Mouse (Mus musculus): Measurements from ENCODE around the gene Krt4. TPM values are rescaled to one million over a fixed set of nuclear protein-coding genes. Genes with fewer than 3 reads are reported as not detected.

The Krt4 gene
- polyA plus RNA-seq, 1 experiment: not detected

DNA sequence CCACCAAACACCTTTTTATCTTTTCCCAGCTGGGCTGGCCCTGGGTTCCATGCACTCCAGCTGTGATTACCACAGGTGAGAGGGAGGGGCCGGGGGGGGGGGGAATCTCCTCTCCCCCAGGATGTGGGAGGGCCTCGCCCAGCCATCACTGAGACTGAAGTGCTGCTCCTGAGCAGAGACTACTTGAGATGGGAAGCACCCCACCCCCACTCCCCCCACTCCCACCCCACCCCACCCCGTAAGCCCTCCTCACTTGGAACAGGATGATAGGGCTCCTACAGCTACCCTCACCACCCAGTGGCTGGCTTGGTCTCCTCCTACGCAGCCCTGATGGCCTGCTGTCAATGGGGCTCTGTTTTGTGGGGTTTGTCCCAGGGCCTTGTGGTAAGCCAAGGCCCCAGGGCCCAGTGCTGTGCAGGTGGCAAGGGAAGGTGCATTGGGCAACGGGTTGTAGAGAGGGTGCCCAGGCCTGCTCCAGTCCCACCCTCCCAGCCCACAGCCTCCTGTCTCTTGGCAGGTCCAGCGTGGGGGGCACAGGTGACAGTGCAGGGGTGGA, 15.8 kb upstream of the Krt4 start, which contains the start of gene Krt79:
TSS of gene Krt79 (minus strand) at position 51 of the 556 bp plus-strand sequence.
- Histone ChIP-seq H3K4me3 (ENCODE audit: insufficient read depth, low read depth, low read length) (no peak within 1 kb of the TSS), H3K4me1 (ENCODE audit: control insufficient read depth, insufficient read depth, low read length) (peaks cover 10% of the 10 kb centered on the region), H3K27ac (ENCODE audit: insufficient read depth, low read depth, low read length) (no peak within 1 kb of the TSS)
- TF ChIP-seq POLR2A (IDR thresholded peaks at IDR 0.05; ENCODE audit: insufficient read depth, low read depth, low read length): no peak
- no peak for TF ChIP-seq CTCF (IDR thresholded peaks at IDR 0.05; ENCODE audit: insufficient read depth, low read depth, low read length)
- 74% methylated on average over 6 of the region's 6 CpGs for WGBS

DNA sequence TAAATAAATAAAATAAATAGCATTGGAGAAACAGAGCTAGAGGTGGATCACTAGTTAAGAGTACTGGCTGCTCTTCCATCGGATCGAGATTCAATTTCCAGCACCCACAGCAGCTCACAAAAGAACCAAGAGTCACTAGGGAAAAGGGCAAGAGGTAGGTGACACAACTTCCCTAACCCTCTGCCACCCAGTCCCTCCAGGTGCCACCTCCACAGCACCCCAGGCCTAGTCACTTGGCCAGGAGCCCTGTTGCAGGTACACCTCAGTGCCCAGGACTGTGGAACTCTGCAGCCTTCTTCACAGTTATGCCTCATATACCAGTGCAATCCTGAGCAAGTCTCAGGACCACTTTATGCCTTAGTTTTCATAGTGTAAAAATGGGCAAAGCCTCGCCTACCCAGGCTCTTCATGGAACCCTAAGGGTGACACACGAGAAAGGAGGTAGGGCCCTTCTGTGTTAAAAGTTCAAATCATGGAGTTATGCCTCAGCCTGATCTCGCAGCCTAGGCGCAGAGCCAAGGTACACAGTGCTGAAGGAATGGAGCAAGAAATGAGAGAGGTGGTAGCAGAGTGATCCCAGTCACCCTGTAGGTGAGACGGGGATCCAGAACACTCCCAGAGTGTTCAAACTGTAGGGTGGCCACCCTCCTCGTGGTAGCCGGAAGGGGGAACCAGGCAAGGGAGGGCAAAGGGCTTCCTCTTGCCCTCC, 14.2 kb upstream of the Krt4 start:
- WGBS: 92% methylated on average over 9 of the region's 9 CpGs
- no peak overlapping the region for H3K27ac ChIP-seq (ENCODE audit: insufficient read depth, low read depth, low read length)
- TF ChIP-seq POLR2A (IDR thresholded peaks at IDR 0.05; ENCODE audit: insufficient read depth, low read depth, low read length): no peak
- TF ChIP-seq CTCF (IDR thresholded peaks at IDR 0.05; ENCODE audit: insufficient read depth, low read depth, low read length): no peak
- no peak overlapping the region for H3K4me3 ChIP-seq (ENCODE audit: insufficient read depth, low read depth, low read length)
- 0 out of 2 replicates have a peak, but pooled peaks cover 6% of the 10 kb centered on the region for H3K4me1 ChIP-seq (ENCODE audit: control insufficient read depth, insufficient read depth, low read length)

DNA sequence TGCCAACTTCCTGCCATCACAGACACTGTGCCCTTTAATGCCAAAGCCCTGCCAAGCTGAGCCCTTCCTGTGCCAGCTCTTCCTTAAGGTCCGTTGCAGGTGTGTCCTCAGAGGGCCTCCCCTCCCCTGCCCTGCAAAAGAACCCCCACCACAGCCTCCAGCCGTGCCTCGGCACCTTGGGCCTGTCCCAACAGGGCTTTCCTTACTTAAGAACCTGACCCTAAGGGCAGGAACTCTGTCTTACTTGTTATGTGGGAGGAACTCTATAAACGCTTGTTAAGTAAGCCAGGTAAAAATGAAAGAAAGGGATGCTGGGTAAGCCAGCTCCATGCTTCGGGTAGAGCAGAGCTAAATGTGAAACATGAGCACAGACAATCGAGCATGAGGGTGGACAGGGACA, 8.5 kb upstream of the Krt4 start:
- WGBS: 81% methylated on average over 6 of the region's 6 CpGs
- no peak for TF ChIP-seq CTCF (IDR thresholded peaks at IDR 0.05; ENCODE audit: insufficient read depth, low read depth, low read length)
- TF ChIP-seq POLR2A (IDR thresholded peaks at IDR 0.05; ENCODE audit: insufficient read depth, low read depth, low read length): no peak
- H3K4me3 ChIP-seq (ENCODE audit: insufficient read depth, low read depth, low read length): no peak overlapping the region
- H3K4me1 ChIP-seq (ENCODE audit: control insufficient read depth, insufficient read depth, low read length): 0 out of 2 replicates have a peak, but pooled peaks cover 4% of the 10 kb centered on the region
- H3K27ac ChIP-seq (ENCODE audit: insufficient read depth, low read depth, low read length): no peak overlapping the region

DNA sequence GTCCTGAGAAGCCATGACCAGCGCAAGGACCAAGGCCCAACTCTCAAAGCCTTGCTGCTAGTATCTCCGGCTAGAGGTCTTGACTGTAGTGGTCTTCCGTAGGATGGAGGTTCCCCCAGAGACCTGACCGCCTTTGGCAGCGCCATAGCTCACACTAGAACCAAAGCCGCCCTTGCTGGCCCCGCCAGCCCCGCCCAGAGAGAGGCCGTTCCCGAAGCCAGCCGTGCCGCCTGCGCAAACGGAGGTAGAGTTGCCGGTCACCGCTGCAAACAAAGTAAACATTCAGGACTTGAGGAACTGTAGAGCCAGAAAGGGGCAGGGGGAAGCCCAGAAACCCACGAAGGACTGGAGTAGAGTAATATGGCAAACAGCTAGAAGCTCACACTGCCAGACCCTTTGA, 5.1 kb upstream of the Krt4 start:
- H3K27ac ChIP-seq (ENCODE audit: insufficient read depth, low read depth, low read length): no peak overlapping the region
- 27% methylated on average over 17 of the region's 17 CpGs for WGBS
- H3K4me1 ChIP-seq (ENCODE audit: control insufficient read depth, insufficient read depth, low read length): 0 out of 2 replicates have a peak, but pooled peaks cover 4% of the 10 kb centered on the region
- H3K4me3 ChIP-seq (ENCODE audit: insufficient read depth, low read depth, low read length): no peak overlapping the region
- no peak for TF ChIP-seq POLR2A (IDR thresholded peaks at IDR 0.05; ENCODE audit: insufficient read depth, low read depth, low read length)
- TF ChIP-seq CTCF (IDR thresholded peaks at IDR 0.05; ENCODE audit: insufficient read depth, low read depth, low read length): no peak

DNA sequence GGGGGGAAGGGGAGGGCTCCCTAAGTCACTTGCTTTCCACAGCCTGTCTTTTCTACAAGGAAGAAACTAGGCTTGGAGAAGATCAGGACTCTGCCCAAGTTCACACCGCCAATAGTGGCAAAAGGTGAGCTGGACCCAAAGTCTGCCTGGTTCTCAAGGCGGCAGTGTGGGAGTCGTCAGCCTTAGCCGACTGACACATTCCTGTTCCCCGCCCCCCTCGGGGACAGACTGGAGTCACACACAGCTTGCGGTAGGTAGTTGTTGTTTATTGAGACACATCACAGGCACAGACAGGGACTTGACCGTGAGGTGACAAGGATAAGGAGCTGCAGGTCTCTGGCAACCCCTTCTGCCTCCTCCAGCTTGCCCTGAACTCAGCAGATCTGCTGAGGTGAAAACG, 4.6 kb upstream of the Krt4 start:
- 0 out of 2 replicates have a peak, but pooled peaks cover 4% of the 10 kb centered on the region for H3K4me1 ChIP-seq (ENCODE audit: control insufficient read depth, insufficient read depth, low read length)
- H3K27ac ChIP-seq (ENCODE audit: insufficient read depth, low read depth, low read length): no peak overlapping the region
- no peak for TF ChIP-seq POLR2A (IDR thresholded peaks at IDR 0.05; ENCODE audit: insufficient read depth, low read depth, low read length)
- no peak for TF ChIP-seq CTCF (IDR thresholded peaks at IDR 0.05; ENCODE audit: insufficient read depth, low read depth, low read length)
- WGBS: 43% methylated on average over 9 of the region's 9 CpGs
- H3K4me3 ChIP-seq (ENCODE audit: insufficient read depth, low read depth, low read length): no peak overlapping the region

DNA sequence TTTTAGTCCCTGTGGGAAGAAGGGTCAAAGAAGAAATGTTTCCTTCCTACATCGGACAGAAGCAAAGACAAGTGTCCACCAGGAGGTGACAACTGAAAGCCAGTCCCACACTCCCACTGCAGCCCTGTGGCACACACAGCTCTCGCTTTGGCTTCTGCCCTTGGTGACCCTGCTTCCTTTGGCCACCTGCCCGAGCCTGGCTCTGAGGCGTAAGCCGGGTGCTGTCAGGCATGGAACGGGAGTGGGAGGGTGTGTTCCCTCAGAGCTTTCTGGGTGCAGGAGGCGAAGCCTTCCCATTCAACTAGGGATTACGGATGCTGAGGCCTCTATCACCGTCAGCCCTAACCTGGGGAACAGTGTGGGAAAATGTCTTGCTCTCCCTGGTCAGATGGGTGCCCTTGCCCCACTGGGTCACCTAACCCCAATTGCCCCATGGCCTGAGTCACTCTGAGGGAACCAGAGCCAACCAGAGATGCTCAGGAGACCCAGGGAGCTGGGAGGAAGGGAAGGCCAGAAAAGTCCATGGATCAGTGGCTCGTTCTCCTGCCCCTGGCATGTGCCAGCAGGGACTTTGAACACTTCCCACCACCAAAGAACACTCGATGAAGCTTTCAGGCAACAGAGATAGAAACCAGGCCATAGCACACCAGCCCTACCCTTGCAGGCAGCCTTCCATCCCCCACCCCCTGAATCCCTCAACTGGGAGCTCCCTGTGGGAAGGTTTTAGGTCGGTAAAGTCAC, 3.0 kb upstream of the Krt4 start:
- H3K27ac ChIP-seq (ENCODE audit: insufficient read depth, low read depth, low read length): no peak overlapping the region
- H3K4me1 ChIP-seq (ENCODE audit: control insufficient read depth, insufficient read depth, low read length): 0 out of 2 replicates have a peak, but pooled peaks cover 4% of the 10 kb centered on the region
- H3K4me3 ChIP-seq (ENCODE audit: insufficient read depth, low read depth, low read length): no peak overlapping the region
- 75% methylated on average over 12 of the region's 12 CpGs for WGBS
- TF ChIP-seq CTCF (IDR thresholded peaks at IDR 0.05; ENCODE audit: insufficient read depth, low read depth, low read length): no peak
- no peak for TF ChIP-seq POLR2A (IDR thresholded peaks at IDR 0.05; ENCODE audit: insufficient read depth, low read depth, low read length)

DNA sequence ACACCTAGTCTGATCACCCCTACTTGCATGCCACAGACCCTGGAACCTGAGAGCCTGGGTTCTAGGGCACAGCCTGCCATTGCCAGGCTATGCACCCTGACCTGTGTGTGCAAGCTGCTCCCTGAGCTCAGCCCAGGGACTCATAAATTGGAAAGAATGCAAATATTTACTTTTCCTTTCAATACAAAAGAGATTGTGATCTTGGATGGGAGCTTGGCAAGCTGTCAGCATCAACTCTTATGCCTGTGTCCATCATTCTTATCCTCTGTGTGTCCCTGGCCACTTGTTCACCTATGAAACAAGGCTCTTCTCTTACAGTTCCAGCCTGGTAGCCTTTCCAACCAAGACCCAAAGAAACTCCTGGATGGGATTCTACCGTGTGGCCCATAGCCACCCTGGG, 506 bp upstream of the Krt4 start:
- 72% methylated on average over 1 of the region's 1 CpGs for WGBS

DNA sequence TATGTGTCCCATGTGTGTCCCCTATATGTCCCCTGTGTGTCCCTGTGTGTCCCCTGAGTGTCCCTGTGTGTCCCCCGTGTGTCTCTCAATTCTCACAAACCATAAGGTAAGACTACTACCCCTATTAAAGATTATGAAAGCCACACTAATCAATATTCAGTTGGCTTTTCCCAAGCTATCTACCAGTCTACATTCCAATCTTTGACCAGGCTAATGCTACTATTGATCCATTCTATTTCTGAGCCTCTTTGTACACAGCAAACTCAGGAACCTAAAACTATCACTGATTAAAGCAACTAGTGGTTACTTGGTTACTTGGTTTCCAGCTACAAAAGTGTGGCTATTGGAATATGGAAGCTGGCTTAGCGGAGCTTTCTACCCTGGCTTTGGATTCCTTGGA, 2.2 kb downstream of the Krt4 start:
- 97% methylated on average over 2 of the region's 2 CpGs for WGBS
- Histone ChIP-seq H3K27ac (ENCODE audit: insufficient read depth, low read depth, low read length) (no peak overlapping the region), H3K4me1 (ENCODE audit: control insufficient read depth, insufficient read depth, low read length) (no peaks in the 10 kb centered on the region), H3K4me3 (ENCODE audit: insufficient read depth, low read depth, low read length) (no peak overlapping the region)
- no peak for TF ChIP-seq CTCF (IDR thresholded peaks at IDR 0.05; ENCODE audit: insufficient read depth, low read depth, low read length)
- no peak for TF ChIP-seq POLR2A (IDR thresholded peaks at IDR 0.05; ENCODE audit: insufficient read depth, low read depth, low read length)

More for the DNA sequence above, 506 bp upstream of the Krt4 start:
- no peak overlapping the region for H3K4me3 ChIP-seq (ENCODE audit: insufficient read depth, low read depth, low read length)
- H3K4me1 ChIP-seq (ENCODE audit: control insufficient read depth, insufficient read depth, low read length): no peaks in the 10 kb centered on the region
- TF ChIP-seq POLR2A (IDR thresholded peaks at IDR 0.05; ENCODE audit: insufficient read depth, low read depth, low read length) (no peak), CTCF (IDR thresholded peaks at IDR 0.05; ENCODE audit: insufficient read depth, low read depth, low read length) (no peak)
- no peak overlapping the region for H3K27ac ChIP-seq (ENCODE audit: insufficient read depth, low read depth, low read length)

DNA sequence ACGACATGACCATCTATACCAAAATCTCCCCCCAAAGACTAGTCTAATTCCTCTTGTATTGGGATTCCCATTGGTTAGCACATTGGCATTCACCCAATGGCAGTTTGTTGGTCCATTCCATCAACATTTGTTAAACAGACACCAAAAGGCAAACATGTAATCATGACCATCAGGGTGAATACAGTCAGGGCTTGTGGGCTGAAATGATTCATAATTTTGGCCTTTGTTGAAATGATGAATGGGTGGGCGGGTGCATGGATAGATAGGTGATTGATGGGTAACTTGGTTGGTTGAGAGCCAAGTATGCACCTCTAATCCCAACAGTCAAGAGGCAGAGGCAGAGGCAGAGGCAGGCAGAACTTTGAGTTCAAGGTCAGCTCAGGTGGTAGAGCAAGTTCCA, 8.5 kb downstream of the Krt4 start:
- Histone ChIP-seq H3K4me1 (ENCODE audit: control insufficient read depth, insufficient read depth, low read length) (no peaks in the 10 kb centered on the region), H3K27ac (ENCODE audit: insufficient read depth, low read depth, low read length) (no peak overlapping the region), H3K4me3 (ENCODE audit: insufficient read depth, low read depth, low read length) (no peak overlapping the region)
- TF ChIP-seq CTCF (IDR thresholded peaks at IDR 0.05; ENCODE audit: insufficient read depth, low read depth, low read length): no peak
- no peak for TF ChIP-seq POLR2A (IDR thresholded peaks at IDR 0.05; ENCODE audit: insufficient read depth, low read depth, low read length)
- 57% methylated on average over 2 of the region's 2 CpGs for WGBS
